Mouse (Mus musculus) embryonic facial prominence, embryonic 12.5 days (tissue): ENCODE data around the gene Rps12-ps3. TPM values are rescaled to one million over a fixed set of nuclear protein-coding genes. Genes with fewer than 3 reads are reported as not detected.
A peak's percentile ranks its signal among the peaks of the same experiment; 100 is the strongest.

ENCODE experiments used
- ATAC-seq: fragments of 200-750 bp; cut with Nextera tagmentation; 2 replicates; pipeline ENCODE4 v1.8.0; 2017; ENCODE audit not compliant: insufficient number of reproducible peaks, insufficient read depth, low FRiP score, low TSS enrichment
- H3K27ac ChIP-seq: fragments of 300-500 bp; sonication (generic); 2 replicates; pipeline ENCODE4 v1.5.1; 2016; ENCODE audit warnings: mild to moderate bottlenecking
- H3K27me3 ChIP-seq: fragments of 300-500 bp; sonication (generic); 2 replicates; pipeline ENCODE4 v1.6.1; 2016; ENCODE audit warnings: mild to moderate bottlenecking, moderate library complexity
- H3K36me3 ChIP-seq: fragments of 300-500 bp; sonication (generic); 2 replicates; pipeline ENCODE4 v1.6.1; 2016; ENCODE audit warnings: mild to moderate bottlenecking
- H3K4me1 ChIP-seq: fragments of 300-500 bp; sonication (generic); 2 replicates; pipeline ENCODE4 v1.6.1; 2016
- H3K4me2 ChIP-seq: fragments of 300-500 bp; sonication (generic); replicated peaks from 2 replicates; pipeline ENCODE4 v1.6.1; 2016; ENCODE audit warnings: mild to moderate bottlenecking, moderate library complexity
- H3K4me3 ChIP-seq: fragments of 300-500 bp; sonication (generic); 2 replicates; pipeline ENCODE4 v1.5.1; 2016; ENCODE audit warnings: mild to moderate bottlenecking
- H3K9ac ChIP-seq: fragments of 300-500 bp; sonication (generic); 2 replicates; pipeline ENCODE4 v1.6.1; 2016; ENCODE audit warnings: mild to moderate bottlenecking, moderate library complexity
- H3K9me3 ChIP-seq: fragments of 300-500 bp; sonication (generic); 2 replicates; pipeline ENCODE4 v1.6.1; 2016; ENCODE audit warnings: mild to moderate bottlenecking, moderate library complexity
- WGBS: fragments of 180-500 bp; shearing (Covaris S2); methylation state at CpG from one replicate; pipeline ENCODE4 v1.1.7; 2016; 5-methylcytosine and 5-hydroxymethylcytosine counted together
- polyA plus RNA-seq: library from polyadenylated mRNA; unstranded; fragments of >200 nt; fragmentation: Nextera tagmentation; extraction: Ambion mirVana; gene quantifications from 2 replicates; pipeline ENCODE4 v1.2.1, GENCODE M21; 2016

The Rps12-ps3 gene
- polyA plus RNA-seq, result 5.6 and 24.4 TPM in 2 replicates

DNA sequence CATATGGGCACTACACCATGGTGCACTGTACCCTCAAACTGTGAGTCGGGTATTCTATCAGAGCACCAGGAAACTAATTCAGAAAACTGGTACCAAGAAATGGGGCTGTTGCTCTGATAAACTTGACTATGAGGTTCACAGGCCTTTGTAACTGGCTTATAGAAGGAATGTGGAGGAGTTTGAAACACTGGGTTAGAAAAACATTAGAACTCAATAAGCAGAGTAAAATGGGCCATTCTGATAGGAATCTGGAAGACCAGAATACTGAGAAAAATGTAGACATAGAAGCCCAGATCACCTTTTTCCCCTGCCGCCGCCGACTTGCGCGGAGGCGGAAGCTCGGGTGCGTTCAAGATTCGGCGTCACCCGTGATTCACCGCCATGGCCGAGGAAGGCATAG lies at the start of gene Rps12-ps3:
Gene Rps12-ps3 (plus strand): TSS at position 301 of the 400 bp plus-strand sequence.
- H3K4me3 ChIP-seq, result no peak within 1 kb of the TSS
- no peaks in the 10 kb centered on the region for H3K36me3 ChIP-seq
- WGBS, result 99% methylated on average over 14 of the region's 14 CpGs
- no peak within 1 kb of the TSS for H3K9ac ChIP-seq
- no peak within 1 kb of the TSS for H3K27ac ChIP-seq
- H3K4me2 ChIP-seq, result no peak within 1 kb of the TSS
- no peak for ATAC-seq
- H3K4me1 ChIP-seq, result no peaks in the 10 kb centered on the region
- H3K27me3 ChIP-seq, result no peaks in the 10 kb centered on the region
- no peaks in the 10 kb centered on the region for H3K9me3 ChIP-seq

- Histone ChIP-seq H3K9ac (no peak overlapping the region), H3K27ac (no peak overlapping the region), H3K9me3 (no peaks in the 10 kb centered on the region), H3K4me2 (no peak overlapping the region), H3K27me3 (no peaks in the 10 kb centered on the region), H3K4me1 (no peaks in the 10 kb centered on the region), H3K4me3 (no peak overlapping the region), H3K36me3 (no peaks in the 10 kb centered on the region)
- WGBS, result 90% methylated on average over 7 of the region's 7 CpGs
- ATAC-seq, result no peak
These were observed 48.9 kb upstream of the Rps12-ps3 start for GRCm38 (mm10) chr19:59273190-59273589.

- H3K4me3 ChIP-seq, result no peak overlapping the region
- no peaks in the 10 kb centered on the region for H3K36me3 ChIP-seq
- no peak overlapping the region for H3K9ac ChIP-seq
- H3K4me2 ChIP-seq, result no peak overlapping the region
- H3K27ac ChIP-seq, result no peak overlapping the region
- H3K27me3 ChIP-seq, result no peaks in the 10 kb centered on the region
- WGBS, result 80% methylated on average over 7 of the region's 7 CpGs
- H3K9me3 ChIP-seq, result no peaks in the 10 kb centered on the region
- ATAC-seq, result 0 out of 2 replicates have a peak, but pooled peaks have one; percentile 15
- no peaks in the 10 kb centered on the region for H3K4me1 ChIP-seq
These were observed 45.7 kb upstream of the Rps12-ps3 start for GRCm38 (mm10) chr19:59276354-59276753.

GRCm38 (mm10) chr19:59280841-59281240 lies 41.2 kb upstream of the Rps12-ps3 start:
- Histone ChIP-seq H3K4me1 (no peaks in the 10 kb centered on the region), H3K9ac (no peak overlapping the region), H3K9me3 (no peaks in the 10 kb centered on the region), H3K27ac (no peak overlapping the region), H3K36me3 (no peaks in the 10 kb centered on the region), H3K4me3 (no peak overlapping the region), H3K27me3 (no peaks in the 10 kb centered on the region), H3K4me2 (no peak overlapping the region)
- ATAC-seq, result no peak

- Histone ChIP-seq H3K9ac (no peak overlapping the region), H3K9me3 (no peaks in the 10 kb centered on the region), H3K27ac (no peak overlapping the region), H3K36me3 (no peaks in the 10 kb centered on the region), H3K4me1 (no peaks in the 10 kb centered on the region), H3K27me3 (no peaks in the 10 kb centered on the region), H3K4me2 (no peak overlapping the region), H3K4me3 (no peak overlapping the region)
- no peak for ATAC-seq
- WGBS, result 86% methylated on average over 3 of the region's 3 CpGs
These were observed 40.1 kb upstream of the Rps12-ps3 start for GRCm38 (mm10) chr19:59282001-59282400.

GRCm38 (mm10) chr19:59289042-59289441 lies 33.0 kb upstream of the Rps12-ps3 start:
- no peak overlapping the region for H3K9ac ChIP-seq
- no peak overlapping the region for H3K4me2 ChIP-seq
- no peak overlapping the region for H3K4me3 ChIP-seq
- no peaks in the 10 kb centered on the region for H3K4me1 ChIP-seq
- H3K36me3 ChIP-seq, result no peaks in the 10 kb centered on the region
- no peaks in the 10 kb centered on the region for H3K9me3 ChIP-seq
- no peak overlapping the region for H3K27ac ChIP-seq
- no peak for ATAC-seq
- H3K27me3 ChIP-seq, result no peaks in the 10 kb centered on the region

- no peak overlapping the region for H3K9ac ChIP-seq
- H3K9me3 ChIP-seq, result no peaks in the 10 kb centered on the region
- ATAC-seq, result no peak
- no peak overlapping the region for H3K4me2 ChIP-seq
- WGBS, result 87% methylated on average over 6 of the region's 6 CpGs
- H3K36me3 ChIP-seq, result no peaks in the 10 kb centered on the region
- H3K4me3 ChIP-seq, result no peak overlapping the region
- H3K4me1 ChIP-seq, result no peaks in the 10 kb centered on the region
- no peaks in the 10 kb centered on the region for H3K27me3 ChIP-seq
- H3K27ac ChIP-seq, result no peak overlapping the region
These were observed 32.3 kb upstream of the Rps12-ps3 start for GRCm38 (mm10) chr19:59289811-59290210.

- Histone ChIP-seq H3K9me3 (no peaks in the 10 kb centered on the region), H3K27me3 (no peaks in the 10 kb centered on the region), H3K4me1 (no peaks in the 10 kb centered on the region), H3K4me2 (no peak overlapping the region), H3K36me3 (no peaks in the 10 kb centered on the region), H3K4me3 (no peak overlapping the region), H3K27ac (no peak overlapping the region), H3K9ac (no peak overlapping the region)
- no peak for ATAC-seq
- 88% methylated on average over 5 of the region's 5 CpGs for WGBS
These were observed 29.8 kb upstream of the Rps12-ps3 start for GRCm38 (mm10) chr19:59292183-59292839.

- ATAC-seq, result no peak
- no peaks in the 10 kb centered on the region for H3K27me3 ChIP-seq
- no peak overlapping the region for H3K27ac ChIP-seq
- no peaks in the 10 kb centered on the region for H3K36me3 ChIP-seq
- no peaks in the 10 kb centered on the region for H3K4me1 ChIP-seq
- no peak overlapping the region for H3K4me3 ChIP-seq
- H3K9ac ChIP-seq, result no peak overlapping the region
- H3K4me2 ChIP-seq, result no peak overlapping the region
- no peaks in the 10 kb centered on the region for H3K9me3 ChIP-seq
These were observed 6.8 kb upstream of the Rps12-ps3 start for GRCm38 (mm10) chr19:59315308-59315707.

- no peak overlapping the region for H3K9ac ChIP-seq
- no peak overlapping the region for H3K27ac ChIP-seq
- H3K9me3 ChIP-seq, result no peaks in the 10 kb centered on the region
- H3K4me2 ChIP-seq, result no peak overlapping the region
- no peak overlapping the region for H3K4me3 ChIP-seq
- ATAC-seq, result no peak
- H3K36me3 ChIP-seq, result no peaks in the 10 kb centered on the region
- no peaks in the 10 kb centered on the region for H3K4me1 ChIP-seq
- no peaks in the 10 kb centered on the region for H3K27me3 ChIP-seq
These were observed 5.5 kb upstream of the Rps12-ps3 start for GRCm38 (mm10) chr19:59316571-59316970.

- Histone ChIP-seq H3K4me3 (no peak overlapping the region), H3K9ac (no peak overlapping the region), H3K36me3 (no peaks in the 10 kb centered on the region), H3K9me3 (no peaks in the 10 kb centered on the region), H3K4me2 (no peak overlapping the region), H3K4me1 (no peaks in the 10 kb centered on the region), H3K27ac (no peak overlapping the region), H3K27me3 (no peaks in the 10 kb centered on the region)
- no peak for ATAC-seq
These were observed 8.7 kb downstream of the Rps12-ps3 start for GRCm38 (mm10) chr19:59330816-59331225.

GRCm38 (mm10) chr19:59336655-59337054 lies 14.6 kb downstream of the Rps12-ps3 start:
- no peak overlapping the region for H3K4me3 ChIP-seq
- H3K4me2 ChIP-seq, result no peak overlapping the region
- no peak overlapping the region for H3K27ac ChIP-seq
- H3K9ac ChIP-seq, result no peak overlapping the region
- WGBS, result 92% methylated on average over 1 of the region's 1 CpGs
- no peaks in the 10 kb centered on the region for H3K9me3 ChIP-seq
- no peak for ATAC-seq
- no peaks in the 10 kb centered on the region for H3K27me3 ChIP-seq
- no peaks in the 10 kb centered on the region; the same call in 1 of the 2 replicates for H3K4me1 ChIP-seq
- no peaks in the 10 kb centered on the region for H3K36me3 ChIP-seq
